Mouse (Mus musculus) intestine, postnatal 0 days (tissue): ENCODE results near the gene C1s1. TPM values are rescaled to one million over a fixed set of nuclear protein-coding genes. Genes with fewer than 3 reads are reported as not detected.

Experiments used
- ATAC-seq: fragments of 200-750 bp; cut with Nextera tagmentation; 2 replicates; pipeline ENCODE4 v1.8.0; 2017; ENCODE audit warnings: mild to moderate bottlenecking, moderate TSS enrichment, moderate library complexity
- H3K27ac ChIP-seq: fragments of 300-500 bp; sonication (generic); 2 replicates; pipeline ENCODE4 v1.5.1; 2014; ENCODE audit warnings: mild to moderate bottlenecking, low read depth, low read length, moderate library complexity
- H3K27me3 ChIP-seq: fragments of 300-500 bp; sonication (generic); replicated peaks from 2 replicates; pipeline ENCODE4 v1.6.1; 2014; ENCODE audit warnings: low read length, mixed read lengths; ENCODE audit not compliant: control insufficient read depth, insufficient read depth
- H3K36me3 ChIP-seq: fragments of 300-500 bp; sonication (generic); 2 replicates; pipeline ENCODE4 v1.6.1; 2014; ENCODE audit warnings: mild to moderate bottlenecking, moderate library complexity; ENCODE audit not compliant: control insufficient read depth, insufficient read depth
- H3K4me1 ChIP-seq: fragments of 300-500 bp; sonication (generic); replicated peaks from 2 replicates; pipeline ENCODE4 v1.6.1; 2014; ENCODE audit warnings: antibody characterized with exemption, low read length, mixed read lengths; ENCODE audit not compliant: control insufficient read depth, insufficient read depth
- H3K4me2 ChIP-seq: fragments of 300-500 bp; sonication (generic); replicated peaks from 2 replicates; pipeline ENCODE4 v1.6.1; 2014; ENCODE audit warnings: low read depth, mild to moderate bottlenecking, moderate library complexity
- H3K4me3 ChIP-seq: fragments of 300-500 bp; sonication (generic); 2 replicates; pipeline ENCODE4 v1.5.1; 2014; ENCODE audit warnings: low read depth, low read length
- H3K9ac ChIP-seq: fragments of 300-500 bp; sonication (generic); 2 replicates; pipeline ENCODE4 v1.6.1; 2014; ENCODE audit warnings: mild to moderate bottlenecking, low read depth, low read length
- H3K9me3 ChIP-seq: fragments of 300-500 bp; sonication (generic); 2 replicates; pipeline ENCODE4 v1.6.1; 2016; ENCODE audit warnings: mixed run types; ENCODE audit not compliant: control insufficient read depth
- CTCF ChIP-seq: sonication (generic); IDR thresholded peaks from 2 replicates; pipeline ENCODE4 v1.5.1; 2016; ENCODE audit warnings: low read depth, mild to moderate bottlenecking, control low read depth, antibody characterized with exemption, moderate library complexity
- WGBS: fragments of 180-500 bp; shearing (Covaris S2); extraction: QIAGEN DNeasy Blood & Tissue Kit; methylation state at CpG from one replicate; pipeline ENCODE4 v1.1.7; 2014; 5-methylcytosine and 5-hydroxymethylcytosine counted together
- polyA plus RNA-seq: library from polyadenylated mRNA; unstranded; fragments of >200 nt; fragmentation: Nextera tagmentation; extraction: Ambion mirVana; gene quantifications from 2 replicates; pipeline ENCODE4 v1.2.1, GENCODE M21; 2015

C1s1 gene
- polyA plus RNA-seq, 1 experiment from 2014 or later: 9.1 TPM

DNA sequence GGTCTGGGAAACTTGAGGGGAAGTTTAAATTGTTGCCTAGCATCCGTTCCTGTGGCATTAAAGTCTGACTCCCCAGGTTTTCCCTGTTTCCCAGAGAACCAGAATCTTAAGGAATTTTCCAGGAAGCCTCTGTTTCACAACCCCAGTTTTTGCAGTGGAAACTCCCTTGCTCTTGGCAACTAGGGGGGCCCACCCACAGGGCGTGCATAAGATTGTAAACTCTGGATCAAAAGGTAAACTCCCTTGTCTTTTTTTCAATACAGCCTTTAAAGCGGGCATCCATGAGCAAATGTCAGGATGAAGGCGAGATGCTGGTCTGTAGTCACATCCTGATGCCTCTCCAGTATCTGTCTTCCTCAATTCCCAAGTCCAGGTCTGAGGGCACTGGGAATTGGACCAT lies 40.7 kb downstream of the C1s1 start:
- H3K9me3 ChIP-seq: no peaks in the 10 kb centered on the region
- no peak overlapping the region for H3K27ac ChIP-seq
- H3K27me3 ChIP-seq: no peaks in the 10 kb centered on the region
- WGBS: 60% methylated on average over 4 of the region's 4 CpGs
- no peak for TF ChIP-seq CTCF
- no peak for ATAC-seq
- no peaks in the 10 kb centered on the region for H3K36me3 ChIP-seq
- no peak overlapping the region for H3K9ac ChIP-seq
- H3K4me2 ChIP-seq: no peak overlapping the region
- H3K4me1 ChIP-seq: no peaks in the 10 kb centered on the region
- no peak overlapping the region for H3K4me3 ChIP-seq

DNA sequence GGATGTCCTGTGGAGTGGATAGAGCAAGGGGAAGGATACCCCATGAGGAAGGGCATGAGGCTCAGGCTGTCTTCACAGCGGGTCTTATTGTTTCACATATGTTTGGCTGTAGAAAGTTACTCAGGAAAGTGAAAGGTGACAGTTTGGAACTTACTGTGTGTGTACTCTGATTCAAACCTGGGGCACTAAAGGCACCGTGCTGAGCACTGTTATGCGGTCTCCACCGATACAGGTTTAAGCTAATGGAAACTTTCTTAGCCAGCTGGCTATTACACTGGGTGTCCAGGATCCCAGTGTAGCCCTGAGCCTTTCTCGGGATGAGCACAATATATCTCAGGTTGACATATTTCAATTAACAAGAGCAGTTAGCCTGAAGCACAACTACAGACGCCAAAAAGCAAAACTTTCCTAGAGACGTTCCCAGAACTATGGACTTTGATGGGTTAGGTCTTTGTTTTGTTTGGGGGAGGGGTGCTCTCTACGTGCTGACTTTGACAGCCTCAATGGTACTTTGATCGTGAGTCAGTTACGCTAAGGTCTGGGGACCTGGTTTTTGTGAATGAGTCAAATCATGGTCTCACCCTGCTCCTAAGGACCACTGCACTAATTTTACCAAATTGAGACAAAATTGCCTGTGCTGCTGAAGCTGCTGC lies 42.1 kb downstream of the C1s1 start:
- H3K4me1 ChIP-seq: no peaks in the 10 kb centered on the region

DNA sequence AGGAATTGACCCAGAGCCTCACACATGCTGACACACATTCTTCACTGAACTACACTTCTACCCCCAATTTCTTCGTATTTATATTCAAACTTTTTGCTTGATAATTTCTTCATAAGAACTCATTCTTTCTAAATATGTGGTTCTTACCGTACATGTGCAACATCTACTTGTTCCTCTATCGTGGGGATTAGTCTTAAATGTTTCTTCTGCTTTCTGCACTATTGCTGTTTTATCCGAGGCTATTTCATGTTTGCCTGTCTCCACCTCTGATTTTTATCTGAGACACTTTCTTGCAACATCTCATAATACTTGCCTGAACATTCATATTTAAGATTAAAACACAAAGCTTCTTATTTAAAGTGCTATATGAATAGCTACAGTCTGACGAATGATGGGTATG lies 46.1 kb downstream of the C1s1 start:
- H3K4me1 ChIP-seq: 0 out of 2 replicates have a peak, but pooled peaks cover 4% of the 10 kb centered on the region
- 91% methylated on average over 5 of the region's 5 CpGs for WGBS
- H3K9ac ChIP-seq: no peak overlapping the region
- no peak for ATAC-seq
- no peak overlapping the region for H3K27ac ChIP-seq
- TF ChIP-seq CTCF: no peak
- no peaks in the 10 kb centered on the region for H3K36me3 ChIP-seq
- H3K9me3 ChIP-seq: no peaks in the 10 kb centered on the region
- H3K4me2 ChIP-seq: no peak overlapping the region
- H3K27me3 ChIP-seq: no peaks in the 10 kb centered on the region
- H3K4me3 ChIP-seq: no peak overlapping the region

More for the DNA sequence above, 42.1 kb downstream of the C1s1 start:
- no peak for ATAC-seq
- TF ChIP-seq CTCF: no peak
- Histone ChIP-seq H3K9me3 (no peaks in the 10 kb centered on the region), H3K27me3 (no peaks in the 10 kb centered on the region), H3K4me2 (no peak overlapping the region), H3K27ac (no peak overlapping the region), H3K9ac (no peak overlapping the region), H3K36me3 (no peaks in the 10 kb centered on the region), H3K4me3 (no peak overlapping the region)
- 38% methylated on average over 10 of the region's 10 CpGs for WGBS

DNA sequence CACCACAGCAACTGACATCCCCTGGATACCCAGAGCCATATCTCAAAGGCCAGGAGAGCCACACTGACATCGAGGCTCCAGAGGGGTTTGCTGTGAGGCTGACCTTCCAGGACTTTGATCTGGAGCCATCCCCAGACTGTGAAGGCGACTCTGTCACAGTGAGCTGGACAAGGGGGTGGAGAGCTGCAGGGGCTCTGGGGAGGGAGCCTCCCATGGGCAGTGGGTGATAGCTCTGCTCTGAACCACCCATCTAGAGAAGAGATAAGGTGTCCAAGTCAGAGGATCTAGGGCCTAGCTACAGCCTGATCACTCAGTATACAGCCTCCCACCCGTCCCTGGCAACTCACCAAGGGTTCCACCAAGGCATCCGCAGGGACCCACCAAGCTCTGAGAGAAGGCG lies 48.3 kb downstream of the C1s1 start:
- WGBS: 69% methylated on average over 5 of the region's 5 CpGs
- Histone ChIP-seq H3K36me3 (no peaks in the 10 kb centered on the region), H3K9ac (no peak overlapping the region), H3K27ac (no peak overlapping the region), H3K4me1 (0 out of 2 replicates have a peak, but pooled peaks cover 4% of the 10 kb centered on the region), H3K27me3 (no peaks in the 10 kb centered on the region), H3K4me3 (no peak overlapping the region), H3K4me2 (no peak overlapping the region), H3K9me3 (no peaks in the 10 kb centered on the region)
- no peak for ATAC-seq
- no peak for TF ChIP-seq CTCF

DNA sequence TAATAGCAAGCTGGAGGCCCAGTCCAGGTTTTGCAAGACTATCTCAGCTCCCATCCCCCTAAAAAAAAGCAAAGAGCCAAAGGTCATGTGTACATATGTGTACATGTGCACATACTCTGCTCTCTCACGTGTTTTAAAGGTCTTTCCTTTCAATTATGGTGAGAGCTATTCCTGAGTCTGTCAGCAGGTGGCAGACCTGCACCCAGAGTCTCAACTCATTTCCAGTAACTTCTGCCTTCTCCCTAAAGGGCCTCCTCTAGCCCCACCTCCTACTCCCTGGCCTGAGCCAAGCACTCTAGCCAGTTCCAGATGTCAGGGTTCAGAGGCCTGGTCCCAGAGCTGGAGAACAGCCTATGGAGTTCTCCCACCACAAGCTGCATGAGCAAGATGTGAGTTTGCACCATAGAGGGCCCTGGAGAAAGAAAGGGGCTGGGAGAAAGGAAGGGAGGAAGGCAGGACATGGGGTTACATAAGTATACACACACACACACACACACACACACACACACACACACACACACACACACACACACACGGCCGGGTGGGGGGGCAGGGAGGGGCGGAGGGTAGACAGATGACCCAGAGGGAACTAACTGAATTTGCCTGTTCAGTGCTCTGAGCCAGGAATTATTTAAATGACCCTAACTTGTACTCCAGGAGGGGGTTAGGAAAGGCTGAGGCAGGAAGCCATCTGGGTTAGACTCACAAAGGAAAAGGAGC lies 49.2 kb downstream of the C1s1 start, which contains the start of gene C1rl:
C1rl (plus strand) TSS at position 272 of the 720 bp plus-strand sequence.
- TF ChIP-seq CTCF: peak; percentile 91
- Histone ChIP-seq H3K36me3 (no peaks in the 10 kb centered on the region), H3K9ac (no peak within 1 kb of the TSS), H3K9me3 (no peaks in the 10 kb centered on the region), H3K27me3 (no peaks in the 10 kb centered on the region), H3K27ac (no peak within 1 kb of the TSS; the same call in 1 of the 2 replicates), H3K4me1 (0 out of 2 replicates have a peak, but pooled peaks cover 4% of the 10 kb centered on the region), H3K4me2 (no peak within 1 kb of the TSS; the same call in 1 of the 2 replicates), H3K4me3 (no peak within 1 kb of the TSS)
- WGBS: 22% methylated on average over 4 of the region's 4 CpGs
- ATAC-seq: peak; percentile 96

DNA sequence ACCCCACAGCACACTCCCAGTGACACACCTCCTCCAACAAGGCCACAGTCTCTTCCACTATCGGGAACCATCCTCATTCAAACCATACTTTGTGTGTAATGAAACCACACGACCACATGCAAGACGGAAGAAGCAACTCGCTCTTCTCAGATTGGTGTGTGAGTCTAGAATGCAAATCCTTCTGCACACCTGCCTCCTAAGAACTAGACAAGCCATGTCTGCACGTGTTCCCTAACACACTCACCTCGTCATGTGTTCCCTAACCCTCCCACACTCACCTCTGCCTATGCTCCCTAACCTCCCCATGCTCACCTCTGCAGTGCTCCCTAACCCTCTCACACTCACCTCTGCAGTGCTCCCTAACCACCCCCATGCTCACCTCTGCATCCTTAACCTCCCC lies 50.7 kb downstream of the C1s1 start:
- no peak for TF ChIP-seq CTCF
- no peaks in the 10 kb centered on the region for H3K27me3 ChIP-seq
- H3K36me3 ChIP-seq: no peaks in the 10 kb centered on the region
- no peak overlapping the region for H3K27ac ChIP-seq
- ATAC-seq: no peak
- no peak overlapping the region for H3K9ac ChIP-seq
- 83% methylated on average over 6 of the region's 6 CpGs for WGBS
- no peaks in the 10 kb centered on the region for H3K9me3 ChIP-seq
- H3K4me2 ChIP-seq: no peak overlapping the region
- H3K4me1 ChIP-seq: 0 out of 2 replicates have a peak, but pooled peaks cover 4% of the 10 kb centered on the region
- H3K4me3 ChIP-seq: no peak overlapping the region
